In the genomic region with DNA sequence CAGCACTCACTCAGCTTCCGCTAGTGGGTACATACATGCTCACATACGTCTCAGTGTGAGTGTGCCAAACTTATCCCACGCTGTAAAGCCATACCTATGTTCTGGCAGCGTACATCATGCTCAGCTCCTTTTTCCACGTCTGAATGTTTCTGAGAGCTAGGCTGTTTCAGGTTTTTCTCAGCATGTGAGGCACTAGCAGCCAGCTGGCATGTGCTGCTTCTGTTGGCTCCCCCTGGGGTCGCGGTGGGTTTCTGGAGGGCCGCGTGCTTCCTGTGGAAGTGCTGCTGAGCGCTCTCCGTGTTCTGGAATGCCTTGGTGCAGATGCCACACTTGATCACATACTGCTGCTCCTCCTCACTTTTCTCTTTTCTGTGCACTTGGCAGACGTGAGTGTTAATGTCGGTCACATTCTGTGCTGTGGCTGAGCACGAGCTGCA, we compare ENCODE assay signal across 20 mouse cellular contexts. TPM values are rescaled to one million over a fixed set of nuclear protein-coding genes. Genes with fewer than 3 reads are reported as not detected.
DNase-seq lines count a peak whose midpoint lies in the region; ATAC-seq and TF ChIP-seq lines count a peak whose summit lies in the region.
"Had no signal": no experiment of that assay in that cellular context is flagged by ENCODE, and none has a peak within 500 bp of the region (broad histone marks: within the 10 kb centered on the region; RNA-seq: fewer than 3 reads in every experiment).

No protein-coding gene starts in this region.

- intact Hi-C loops in left cerebral cortex, adult 2 months (cut with DNase I) = no loop called here

- H3K4me3 ChIP-seq in left cerebral cortex, adult 2 months = no peak overlapping the region
- H3K4me3 ChIP-seq in cortical plate, adult 2 months (ENCODE audit: insufficient read depth, low read length) = no peak overlapping the region
- H3K4me3 ChIP-seq: limb, embryonic 13.5 days; liver, embryonic 13.5 days had no signal

- TF ChIP-seq CTCF in left cerebral cortex, adult 2 months (IDR thresholded peaks at IDR 0.05) = no peak
- no peak for TF ChIP-seq CTCF in cortical plate, adult 2 months (IDR thresholded peaks at IDR 0.05; ENCODE audit: extremely low read depth, insufficient read depth, low read length)

- H3K27ac ChIP-seq in left cerebral cortex, adult 2 months = peak overlapping the region; percentile 76
- H3K27ac ChIP-seq in cortical plate, adult 2 months (ENCODE audit: insufficient read depth, low read length) = 0 out of 2 replicates have a peak overlapping the region, but pooled peaks have one; percentile 39
- H3K27ac ChIP-seq: limb, embryonic 13.5 days; liver, embryonic 13.5 days had no signal

- DNase-seq in cerebellum, adult 18-20 months = peak; percentile 13 to 29
- DNase-seq in cerebellum, adult 11-12 months = no peak
- DNase-seq in frontal cortex, postnatal 14 days (ENCODE audit: low spot score in 2 of 2) = no peak
- peak in 1 of 2 experiments; percentile 25 for DNase-seq in left cerebral cortex, adult 2 months (ENCODE audit: extremely low spot score in 1 of 2, low spot score in 2 of 2)
- no peak for DNase-seq in left cerebral cortex, adult 11 months (ENCODE audit: low spot score)
- DNase-seq in c-Kit-positive CD71-positive TER-119-positive erythroid progenitor cells, embryonic 14.5 days (ENCODE audit: low spot score) = no peak
- DNase-seq: adrenal gland, postnatal 14 days; heart, adult 18-20 months; heart, postnatal 36 days; kidney, adult 11 months; liver, embryonic 13.5 days; lung, embryonic 14.5 days; lung, postnatal 4 days; retina, postnatal 1 day; thymus, postnatal 14 days had no signal

- ATAC-seq in frontal cortex, adult (ENCODE audit: low TSS enrichment) = peak; percentile 88
- ATAC-seq: CD4-positive, CD25-positive, alpha-beta regulatory T cell, adult 4 months; Patski had no signal

- H3K4me1 ChIP-seq in cortical plate, adult 2 months (ENCODE audit: control insufficient read depth, insufficient read depth, low read length) = peaks cover 7% of the 10 kb centered on the region; the same call in 1 of the 2 replicates
- H3K4me1 ChIP-seq: limb, embryonic 13.5 days had no signal

- no peak for TF ChIP-seq POLR2A in cortical plate, adult 2 months (IDR thresholded peaks at IDR 0.05; ENCODE audit: extremely low read depth, insufficient read depth, low read length)

RNA-seq across cellular contexts. Expression of a gene that starts 18.6 kb away (rescaled TPM):
- 10 to 100 TPM; 11.6 to 12.9 TPM for total RNA-seq in left cerebral cortex, adult 2 months (2021)
- 17.3 and 17.5 TPM in 2 replicates for polyA plus RNA-seq in cortical plate, adult 2 months (2012; rRNA removed)

RNA-seq across cellular contexts. Expression of a gene that starts 38.2 kb away (rescaled TPM):
- 10 to 100 TPM; 59.9 to 64.7 TPM for total RNA-seq in left cerebral cortex, adult 2 months (2021)
- 24.5 and 25.2 TPM in 2 replicates for polyA plus RNA-seq in cortical plate, adult 2 months (2012; rRNA removed)

RNA-seq across cellular contexts. Expression of a gene that starts 56.5 kb away (rescaled TPM):
- total RNA-seq in left cerebral cortex, adult 2 months (2021) = 10 to 100 TPM; 29.7 to 31.0 TPM
- polyA plus RNA-seq in cortical plate, adult 2 months (2012; rRNA removed) = 17.5 and 20.5 TPM in 2 replicates

Comparison
In these comparisons a context has a peak if more than half of its experiments do, and no peak if none do; other contexts are left out.
1. DNase-seq: peak in cerebellum, adult 18-20 months (2 of 2); none in cerebellum, adult 11-12 months (single experiment), frontal cortex, postnatal 14 days (0 of 2), left cerebral cortex, adult 11 months (single experiment) and c-Kit-positive CD71-positive TER-119-positive erythroid progenitor cells, embryonic 14.5 days (single experiment).